Mouse (Mus musculus): ENCODE measurements at regions not wholly inside any gene's neighbourhood (a gene's known extent, or its start where the extent isn't known, plus 50 kb on each side); places are given as distances from the start of the nearest gene placed in this dataset.

GRCm38 (mm10) chr9:72190631-72191030, 79.0 kb upstream of the Tcf12 start:
- TF ChIP-seq GATA1 (IDR thresholded peaks at IDR 0.05; ENCODE audit: borderline replicate concordance, low read length) (no peak), FLI1 (IDR thresholded peaks at IDR 0.05; ENCODE audit: low read length) (no peak)

All from megakaryocyte, embryonic 14.5 days (primary cell).